Mouse (Mus musculus): Measurements from ENCODE around the gene Tmem110. TPM values are rescaled to one million over a fixed set of nuclear protein-coding genes. Genes with fewer than 3 reads are reported as not detected.

The Tmem110 gene
- 15.7 TPM for polyA plus RNA-seq (2012; fragmentation: generic; extraction: Trizol)
- long read RNA-seq, experiment 1, transcript Tmem110-201 (8 exons, 3,742 nt), result major isoform, 17 of 23 reads
- long read RNA-seq, experiment 1, partial matches to known transcripts, result 1 of 23 reads
- long read RNA-seq, experiment 1, other reads (novel, unspliced or antisense), result 5 of 23 reads
- long read RNA-seq, experiment 2, transcript Tmem110-201 (8 exons, 3,742 nt), result major isoform, 53 of 58 reads
- long read RNA-seq, experiment 2, partial matches to known transcripts, result 2 of 58 reads
- long read RNA-seq, experiment 2, other reads (novel, unspliced or antisense), result 3 of 58 reads

DNA sequence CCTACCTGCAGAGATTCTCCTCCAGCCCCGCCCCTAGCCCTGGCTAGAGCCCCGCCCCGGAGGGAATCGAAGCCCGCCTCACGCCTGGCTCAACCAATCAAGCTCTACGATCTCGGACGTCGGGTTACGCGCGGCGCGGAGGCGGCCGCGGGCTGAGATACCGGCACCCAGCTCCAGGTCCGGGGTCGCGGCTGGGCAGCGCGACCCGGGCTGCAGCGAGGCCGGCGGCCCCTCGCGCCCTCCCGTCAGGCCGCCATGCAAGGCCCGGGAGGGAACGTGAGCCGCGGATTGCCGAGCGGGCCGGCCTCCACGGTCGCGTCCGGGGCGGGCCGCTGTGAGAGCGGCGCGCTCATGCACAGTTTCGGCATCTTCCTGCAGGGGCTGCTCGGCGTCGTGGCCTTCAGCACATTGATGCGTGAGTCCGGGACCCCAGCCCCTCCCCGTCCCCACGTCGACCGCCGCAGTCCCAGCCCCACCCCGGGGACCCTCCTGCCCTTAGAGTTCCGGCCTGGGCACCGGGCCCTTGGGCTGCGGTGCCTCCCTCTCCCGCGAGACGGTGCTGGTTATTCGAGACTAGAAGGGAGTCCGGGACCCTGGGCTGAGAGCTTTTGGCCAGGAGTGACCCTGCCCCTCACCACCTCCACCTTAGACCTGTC lies at the start of gene Tmem110:
Gene Tmem110 (plus strand): TSS at position 115 of the 656 bp plus-strand sequence.
- Histone ChIP-seq H3K27me3 (ENCODE audit: control insufficient read depth, insufficient read depth, insufficient read length) (no peaks in the 10 kb centered on the region), H3K36me3 (ENCODE audit: control insufficient read depth, insufficient read depth) (no peaks in the 10 kb centered on the region), H3K4me3 (ENCODE audit: insufficient read depth, poor library complexity, severe bottlenecking) (peak within 1 kb of the TSS; percentile 63), H3ac (ENCODE audit: control insufficient read depth, insufficient read length, low read depth) (peak within 1 kb of the TSS; percentile 96), H3K79me3 (ENCODE audit: low read depth) (peaks cover 13% of the 10 kb centered on the region), H3K79me2 (ENCODE audit: control insufficient read depth, insufficient read depth) (peaks cover 49% of the 10 kb centered on the region)
- TF ChIP-seq MYOD1 (IDR thresholded peaks at IDR 0.05; ENCODE audit: control insufficient read depth, insufficient read length, low read depth) (no peak), FOSL1 (IDR thresholded peaks at IDR 0.05; ENCODE audit: insufficient read depth, low read length, poor library complexity, severe bottlenecking) (no peak), USF1 (IDR thresholded peaks at IDR 0.05; ENCODE audit: low read depth) (no peak), MAX (IDR thresholded peaks at IDR 0.05) (no peak), CEBPB (IDR thresholded peaks at IDR 0.05; ENCODE audit: low read depth) (no peak), MYOG (IDR thresholded peaks at IDR 0.05; ENCODE audit: control insufficient read depth, extremely low read depth, insufficient read length) (no peak), CTCF (IDR thresholded peaks at IDR 0.05; ENCODE audit: control insufficient read depth, insufficient read depth, insufficient read length) (no peak)

DNA sequence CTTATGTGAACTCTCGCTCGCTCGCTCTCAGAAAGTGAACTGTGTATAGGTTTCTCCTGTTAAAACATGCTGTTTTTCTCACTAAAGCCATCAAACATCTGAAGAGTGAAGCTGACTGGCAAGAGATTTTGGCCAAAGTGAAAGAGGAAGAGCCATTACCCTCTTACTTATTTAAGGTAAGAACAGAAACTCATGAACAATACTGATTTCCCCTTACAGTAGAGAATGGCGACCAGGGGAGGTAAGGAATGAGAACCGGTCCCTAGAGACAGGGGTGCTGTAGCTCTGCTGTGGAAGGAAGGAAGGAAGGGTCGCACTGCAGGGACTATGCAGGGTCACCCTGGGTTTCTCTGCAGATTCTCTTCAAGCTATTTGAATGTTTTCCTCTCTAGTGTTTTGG lies 40.8 kb upstream of the Tmem110 start:
- TF ChIP-seq MAX (IDR thresholded peaks at IDR 0.05) (no peak), CEBPB (IDR thresholded peaks at IDR 0.05; ENCODE audit: low read depth) (no peak), USF1 (IDR thresholded peaks at IDR 0.05; ENCODE audit: low read depth) (no peak), MYOD1 (IDR thresholded peaks at IDR 0.05; ENCODE audit: control insufficient read depth, insufficient read length, low read depth) (no peak), FOSL1 (IDR thresholded peaks at IDR 0.05; ENCODE audit: insufficient read depth, low read length, poor library complexity, severe bottlenecking) (no peak), MYOG (IDR thresholded peaks at IDR 0.05; ENCODE audit: control insufficient read depth, extremely low read depth, insufficient read length) (no peak), CTCF (IDR thresholded peaks at IDR 0.05; ENCODE audit: control insufficient read depth, insufficient read depth, insufficient read length) (no peak)
- no peaks in the 10 kb centered on the region for H3K79me3 ChIP-seq (ENCODE audit: low read depth)

DNA sequence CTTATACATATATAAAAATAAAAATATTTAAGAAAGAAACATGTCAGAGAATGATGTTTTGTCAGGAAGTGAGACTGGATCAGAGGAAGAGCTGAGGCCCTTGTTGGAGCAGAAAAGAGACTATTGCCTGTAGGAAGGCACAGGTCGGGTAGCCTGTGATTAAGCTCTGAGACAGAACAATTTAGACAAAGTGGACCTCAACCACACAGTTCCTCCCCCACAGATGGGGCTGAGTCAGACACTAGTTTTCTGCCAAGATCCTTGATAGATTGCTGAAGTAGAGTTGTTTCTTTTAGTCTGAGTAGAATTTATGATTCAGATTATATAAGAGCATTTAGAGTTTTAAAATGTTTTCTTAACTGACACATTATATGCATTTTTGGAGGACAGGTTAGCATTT lies 35.9 kb upstream of the Tmem110 start:
- no peaks in the 10 kb centered on the region for H3K79me2 ChIP-seq (ENCODE audit: control insufficient read depth, insufficient read depth)
- H3K27me3 ChIP-seq (ENCODE audit: control insufficient read depth, insufficient read depth, insufficient read length), result no peaks in the 10 kb centered on the region
- H3ac ChIP-seq (ENCODE audit: control insufficient read depth, insufficient read length, low read depth), result no peak overlapping the region
- H3K79me3 ChIP-seq (ENCODE audit: low read depth), result no peaks in the 10 kb centered on the region
- peaks cover 17% of the 10 kb centered on the region for H3K36me3 ChIP-seq (ENCODE audit: control insufficient read depth, insufficient read depth)
- no peak overlapping the region for H3K4me3 ChIP-seq (ENCODE audit: insufficient read depth, poor library complexity, severe bottlenecking)
- TF ChIP-seq FOSL1 (IDR thresholded peaks at IDR 0.05; ENCODE audit: insufficient read depth, low read length, poor library complexity, severe bottlenecking), result peak; percentile 35
- TF ChIP-seq MYOD1 (IDR thresholded peaks at IDR 0.05; ENCODE audit: control insufficient read depth, insufficient read length, low read depth), result peak; percentile 12
- TF ChIP-seq USF1 (IDR thresholded peaks at IDR 0.05; ENCODE audit: low read depth), result no peak

More for the DNA sequence above, 40.8 kb upstream of the Tmem110 start:
- Histone ChIP-seq H3K27me3 (ENCODE audit: control insufficient read depth, insufficient read depth, insufficient read length) (no peaks in the 10 kb centered on the region), H3K36me3 (ENCODE audit: control insufficient read depth, insufficient read depth) (peaks cover 27% of the 10 kb centered on the region), H3ac (ENCODE audit: control insufficient read depth, insufficient read length, low read depth) (no peak overlapping the region), H3K79me2 (ENCODE audit: control insufficient read depth, insufficient read depth) (no peaks in the 10 kb centered on the region), H3K4me3 (ENCODE audit: insufficient read depth, poor library complexity, severe bottlenecking) (no peak overlapping the region)

DNA sequence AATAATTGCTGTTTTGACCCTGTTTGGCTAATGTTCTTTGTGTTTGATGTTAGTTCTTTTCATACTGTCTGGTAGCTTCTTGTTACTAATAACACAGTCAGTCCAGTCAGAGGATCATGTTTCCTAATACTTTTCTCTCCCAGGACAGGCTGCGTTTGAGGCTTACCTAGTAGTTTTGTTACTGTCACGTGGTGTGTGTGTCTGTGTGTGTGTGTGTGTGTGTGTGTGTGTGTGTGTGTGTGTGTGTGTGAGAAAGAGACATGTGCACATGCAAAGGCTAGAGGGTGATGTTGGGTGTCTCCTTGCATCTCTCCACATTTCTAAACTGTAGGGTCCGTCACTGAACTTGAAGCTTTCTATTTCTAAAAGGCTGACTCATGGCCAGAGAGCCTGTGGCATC lies 32.5 kb upstream of the Tmem110 start:
- H3ac ChIP-seq (ENCODE audit: control insufficient read depth, insufficient read length, low read depth), result no peak overlapping the region
- no peaks in the 10 kb centered on the region for H3K27me3 ChIP-seq (ENCODE audit: control insufficient read depth, insufficient read depth, insufficient read length)
- no peaks in the 10 kb centered on the region for H3K79me3 ChIP-seq (ENCODE audit: low read depth)
- H3K36me3 ChIP-seq (ENCODE audit: control insufficient read depth, insufficient read depth), result peaks cover 16% of the 10 kb centered on the region
- H3K4me3 ChIP-seq (ENCODE audit: insufficient read depth, poor library complexity, severe bottlenecking), result no peak overlapping the region
- peak; percentile 59 for TF ChIP-seq USF1 (IDR thresholded peaks at IDR 0.05; ENCODE audit: low read depth)
- TF ChIP-seq CTCF (IDR thresholded peaks at IDR 0.05; ENCODE audit: control insufficient read depth, insufficient read depth, insufficient read length), result no peak
- H3K79me2 ChIP-seq (ENCODE audit: control insufficient read depth, insufficient read depth), result no peaks in the 10 kb centered on the region

DNA sequence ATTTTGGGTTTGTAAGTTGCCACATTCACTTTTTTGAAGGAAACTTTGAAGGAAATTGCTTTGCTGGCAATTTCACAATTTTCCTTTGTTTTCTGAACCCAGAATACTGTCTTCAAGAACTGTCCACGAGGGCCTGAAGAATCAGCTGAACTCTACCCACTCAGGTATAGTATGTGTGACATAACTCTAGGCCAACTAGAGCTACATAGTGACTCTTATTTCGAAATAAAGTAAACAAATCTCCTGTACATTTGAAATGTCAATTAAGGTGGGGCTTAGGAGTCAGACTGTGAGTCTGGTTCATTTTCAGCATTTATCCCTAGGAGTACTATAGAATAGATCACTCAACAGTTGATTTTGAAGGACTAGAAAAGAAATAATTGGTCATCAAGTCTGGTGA lies 23.6 kb upstream of the Tmem110 start:
- H3K4me3 ChIP-seq (ENCODE audit: insufficient read depth, poor library complexity, severe bottlenecking), result no peak overlapping the region
- no peak for TF ChIP-seq FOSL1 (IDR thresholded peaks at IDR 0.05; ENCODE audit: insufficient read depth, low read length, poor library complexity, severe bottlenecking)
- TF ChIP-seq MYOD1 (IDR thresholded peaks at IDR 0.05; ENCODE audit: control insufficient read depth, insufficient read length, low read depth), result no peak
- TF ChIP-seq MAX (IDR thresholded peaks at IDR 0.05), result no peak
- TF ChIP-seq USF1 (IDR thresholded peaks at IDR 0.05; ENCODE audit: low read depth), result no peak
- TF ChIP-seq CEBPB (IDR thresholded peaks at IDR 0.05; ENCODE audit: low read depth), result no peak
- TF ChIP-seq MYOG (IDR thresholded peaks at IDR 0.05; ENCODE audit: control insufficient read depth, extremely low read depth, insufficient read length), result no peak
- TF ChIP-seq CTCF (IDR thresholded peaks at IDR 0.05; ENCODE audit: control insufficient read depth, insufficient read depth, insufficient read length), result no peak
- H3ac ChIP-seq (ENCODE audit: control insufficient read depth, insufficient read length, low read depth), result no peak overlapping the region
- no peaks in the 10 kb centered on the region for H3K79me3 ChIP-seq (ENCODE audit: low read depth)
- H3K79me2 ChIP-seq (ENCODE audit: control insufficient read depth, insufficient read depth), result no peaks in the 10 kb centered on the region
- H3K36me3 ChIP-seq (ENCODE audit: control insufficient read depth, insufficient read depth), result peaks cover 24% of the 10 kb centered on the region
- no peaks in the 10 kb centered on the region for H3K27me3 ChIP-seq (ENCODE audit: control insufficient read depth, insufficient read depth, insufficient read length)

DNA sequence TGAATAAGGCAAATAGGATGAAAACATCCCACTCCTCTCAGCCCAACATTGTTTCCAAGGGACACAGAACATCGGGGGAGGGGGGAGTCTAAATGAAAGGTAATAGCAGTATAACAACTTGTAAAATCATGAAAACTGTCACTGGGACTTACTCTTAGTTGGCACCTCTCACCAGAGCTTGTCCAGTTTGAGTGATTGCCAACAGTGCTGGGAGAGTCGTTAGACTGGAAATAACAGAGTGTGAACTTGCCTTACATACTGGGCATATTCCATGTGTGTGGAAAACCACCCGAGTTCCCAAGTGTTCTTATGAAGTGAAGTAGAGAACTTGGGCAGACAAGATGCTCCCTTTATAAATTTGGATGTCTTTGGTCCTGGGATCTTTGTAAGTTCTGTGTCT lies 4.3 kb upstream of the Tmem110 start:
- H3ac ChIP-seq (ENCODE audit: control insufficient read depth, insufficient read length, low read depth), result no peak overlapping the region
- H3K79me2 ChIP-seq (ENCODE audit: control insufficient read depth, insufficient read depth), result peaks cover 4% of the 10 kb centered on the region
- no peak for TF ChIP-seq CEBPB (IDR thresholded peaks at IDR 0.05; ENCODE audit: low read depth)
- no peak for TF ChIP-seq FOSL1 (IDR thresholded peaks at IDR 0.05; ENCODE audit: insufficient read depth, low read length, poor library complexity, severe bottlenecking)
- no peak for TF ChIP-seq MYOG (IDR thresholded peaks at IDR 0.05; ENCODE audit: control insufficient read depth, extremely low read depth, insufficient read length)
- no peak for TF ChIP-seq MYOD1 (IDR thresholded peaks at IDR 0.05; ENCODE audit: control insufficient read depth, insufficient read length, low read depth)
- TF ChIP-seq MAX (IDR thresholded peaks at IDR 0.05), result no peak
- TF ChIP-seq USF1 (IDR thresholded peaks at IDR 0.05; ENCODE audit: low read depth), result no peak
- TF ChIP-seq CTCF (IDR thresholded peaks at IDR 0.05; ENCODE audit: control insufficient read depth, insufficient read depth, insufficient read length), result no peak
- no peak overlapping the region for H3K4me3 ChIP-seq (ENCODE audit: insufficient read depth, poor library complexity, severe bottlenecking)
- H3K79me3 ChIP-seq (ENCODE audit: low read depth), result no peaks in the 10 kb centered on the region
- H3K36me3 ChIP-seq (ENCODE audit: control insufficient read depth, insufficient read depth), result peaks cover 24% of the 10 kb centered on the region
- no peaks in the 10 kb centered on the region for H3K27me3 ChIP-seq (ENCODE audit: control insufficient read depth, insufficient read depth, insufficient read length)

Measured in C2C12 (cell line).